Mouse (Mus musculus): ENCODE results near the gene Ndufc1. TPM values are rescaled to one million over a fixed set of nuclear protein-coding genes. Genes with fewer than 3 reads are reported as not detected.
"Not testable (repeated sequence)": the region's sequence is repeated elsewhere in the genome, so short reads cannot be mapped to it uniquely, and the experiment has no call there.

The Ndufc1 gene
- polyA plus RNA-seq, 1 experiment: 4.2 TPM

DNA sequence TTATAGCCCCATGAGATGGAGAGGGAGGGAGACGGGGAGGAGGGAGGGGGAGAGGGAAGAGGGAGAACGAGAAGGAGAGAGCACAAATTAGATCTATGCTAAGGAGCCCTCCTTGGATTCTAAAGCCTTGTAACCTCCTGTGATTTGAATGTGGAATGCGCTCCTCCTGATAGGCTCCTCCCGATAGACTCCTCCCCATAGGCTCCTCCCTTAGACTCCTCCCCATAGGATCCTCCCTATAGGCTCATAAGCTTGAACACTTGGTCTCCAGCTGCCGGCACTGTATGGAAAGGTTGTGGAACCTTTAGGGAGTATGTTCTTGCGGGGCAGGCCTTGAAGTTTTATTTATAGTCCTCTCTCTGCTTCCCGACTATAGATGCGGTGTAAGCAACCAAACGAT, 47.7 kb downstream of the Ndufc1 start:
- Histone ChIP-seq H3K27me3 (ENCODE audit: control insufficient read depth) (no peaks in the 10 kb centered on the region), H3K36me3 (ENCODE audit: control insufficient read depth) (no peaks in the 10 kb centered on the region), H3K9me3 (ENCODE audit: control insufficient read depth, low read length) (peaks cover 3% of the 10 kb centered on the region; the same call in 1 of the 2 replicates), H3K4me3 (replicated peaks) (no peak overlapping the region), H3K4me1 (ENCODE audit: control insufficient read depth) (peaks cover 78% of the 10 kb centered on the region)
- TF ChIP-seq GATA1 (IDR thresholded peaks at IDR 0.05; ENCODE audit: low read length): no peak
- no peak for TF ChIP-seq TAL1 (IDR thresholded peaks at IDR 0.05; ENCODE audit: low read length)

DNA sequence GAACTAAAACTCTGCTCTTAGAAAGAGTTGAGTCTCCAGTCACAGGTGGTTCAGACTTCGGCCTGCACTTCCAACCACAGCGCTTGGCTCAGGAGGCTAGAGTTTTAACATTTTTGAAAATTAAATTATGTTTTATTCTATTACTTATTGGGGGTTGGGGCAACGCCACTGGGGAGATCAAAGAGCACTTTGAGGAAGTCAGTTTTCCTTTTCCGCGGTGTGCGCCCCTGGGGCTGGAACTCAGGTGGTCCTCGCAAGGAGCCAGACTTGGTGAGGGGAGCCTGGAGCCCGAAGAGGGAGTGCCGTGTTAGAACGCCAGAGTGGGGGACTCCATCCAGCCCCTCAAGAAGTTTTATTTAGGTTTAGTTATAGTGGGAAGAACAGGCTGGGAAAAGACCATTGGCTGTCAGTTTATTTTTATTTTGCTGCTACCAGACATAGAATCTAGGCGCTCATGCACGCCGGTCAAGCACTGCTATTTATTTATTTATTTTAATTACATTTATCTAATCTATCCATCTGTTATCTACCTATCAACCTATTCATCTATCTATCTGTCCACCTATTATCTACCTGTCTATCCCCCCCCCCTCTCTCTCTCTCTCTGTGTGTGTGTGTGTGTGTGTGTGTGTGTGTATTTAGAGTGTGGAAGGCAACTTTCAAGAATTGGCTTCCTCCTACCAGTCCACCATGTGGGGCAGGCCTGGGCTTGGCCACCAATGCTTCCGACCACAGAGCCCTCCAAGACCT, 49.1 kb downstream of the Ndufc1 start:
- H3K9me3 ChIP-seq (ENCODE audit: control insufficient read depth, low read length): peaks cover 3% of the 10 kb centered on the region; the same call in 1 of the 2 replicates
- peaks cover 68% of the 10 kb centered on the region for H3K4me1 ChIP-seq (ENCODE audit: control insufficient read depth)

DNA sequence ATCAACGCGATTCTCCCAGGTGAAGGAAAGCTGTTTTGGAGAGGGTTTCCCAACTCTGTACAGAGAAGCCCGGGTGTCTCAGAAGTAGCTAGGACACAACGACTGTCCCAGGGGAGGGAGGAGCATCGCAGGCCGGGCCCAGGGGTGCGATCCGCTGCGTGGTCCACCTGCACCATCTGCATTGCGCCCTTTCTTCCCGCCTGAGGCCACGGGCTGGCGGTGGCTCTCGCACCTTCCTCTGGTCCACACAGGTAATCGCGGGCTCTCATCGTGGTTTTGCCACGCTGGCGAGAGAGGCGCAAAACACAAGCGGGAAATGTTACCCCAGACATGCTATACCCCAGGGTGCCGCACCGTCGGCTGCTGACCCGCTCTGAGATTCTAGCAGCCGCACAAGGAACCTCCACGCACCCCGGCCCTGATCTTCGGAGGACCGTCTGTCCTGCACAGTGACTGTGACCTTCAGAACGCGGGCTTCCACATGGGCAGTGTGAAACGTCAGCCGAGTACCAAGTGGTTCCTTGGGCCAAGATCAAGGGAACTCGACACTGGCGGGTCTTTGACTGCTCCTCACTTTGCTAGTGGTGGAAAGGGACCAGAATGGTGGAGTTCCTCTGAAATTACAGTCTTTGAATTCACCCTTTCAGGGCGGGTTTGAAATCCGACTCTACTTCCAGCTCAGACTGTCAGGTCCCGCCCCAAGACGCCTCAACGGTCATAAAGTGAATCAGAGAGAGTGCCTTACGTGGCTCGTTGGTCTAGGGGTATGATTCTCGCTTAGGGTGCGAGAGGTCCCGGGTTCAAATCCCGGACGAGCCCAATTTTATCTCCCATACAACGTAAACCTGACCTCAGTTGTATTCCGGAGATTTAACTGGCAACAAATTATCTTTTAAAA, 49.9 kb downstream of the Ndufc1 start:
- Histone ChIP-seq H3K27me3 (ENCODE audit: control insufficient read depth) (no peaks in the 10 kb centered on the region), H3K4me3 (replicated peaks) (peak overlapping the region; percentile 75), H3K36me3 (ENCODE audit: control insufficient read depth) (no peaks in the 10 kb centered on the region), H3K9me3 (ENCODE audit: control insufficient read depth, low read length) (peaks cover 3% of the 10 kb centered on the region; the same call in 1 of the 2 replicates), H3K4me1 (ENCODE audit: control insufficient read depth) (peaks cover 60% of the 10 kb centered on the region)
- TF ChIP-seq GATA1 (IDR thresholded peaks at IDR 0.05; ENCODE audit: low read length) (no peak), TAL1 (IDR thresholded peaks at IDR 0.05; ENCODE audit: low read length) (no peak)

More for the DNA sequence above, 49.1 kb downstream of the Ndufc1 start:
- Histone ChIP-seq H3K4me3 (replicated peaks) (peak overlapping the region; percentile 75), H3K27me3 (ENCODE audit: control insufficient read depth) (no peaks in the 10 kb centered on the region), H3K36me3 (ENCODE audit: control insufficient read depth) (no peaks in the 10 kb centered on the region)
- TF ChIP-seq GATA1 (IDR thresholded peaks at IDR 0.05; ENCODE audit: low read length) (no peak), TAL1 (IDR thresholded peaks at IDR 0.05; ENCODE audit: low read length) (no peak)

DNA sequence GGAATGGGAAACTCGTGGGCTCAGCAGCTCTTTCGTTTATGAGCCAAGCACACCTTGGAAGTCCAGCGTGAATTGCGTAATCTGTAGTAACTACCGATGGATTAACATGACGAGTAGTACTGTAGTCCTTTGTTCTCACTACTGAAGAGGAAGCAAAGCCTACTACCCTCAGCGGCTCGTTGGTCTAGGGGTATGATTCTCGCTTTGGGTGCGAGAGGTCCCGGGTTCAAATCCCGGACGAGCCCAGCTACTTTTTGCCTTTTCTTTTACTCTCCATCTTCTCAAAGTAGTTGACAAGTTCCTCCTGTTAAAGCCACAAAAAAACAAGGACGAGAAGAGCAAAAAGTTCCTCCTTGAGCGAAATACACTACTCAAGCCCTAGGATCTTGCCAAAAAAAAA, 50.6 kb downstream of the Ndufc1 start:
- Histone ChIP-seq H3K9me3 (ENCODE audit: control insufficient read depth, low read length) (peaks cover 3% of the 10 kb centered on the region; the same call in 1 of the 2 replicates), H3K27me3 (ENCODE audit: control insufficient read depth) (no peaks in the 10 kb centered on the region), H3K4me1 (ENCODE audit: control insufficient read depth) (peaks cover 61% of the 10 kb centered on the region), H3K4me3 (replicated peaks) (peak overlapping the region; percentile 75), H3K36me3 (ENCODE audit: control insufficient read depth) (no peaks in the 10 kb centered on the region)
- TF ChIP-seq TAL1 (IDR thresholded peaks at IDR 0.05; ENCODE audit: low read length): no peak
- TF ChIP-seq GATA1 (IDR thresholded peaks at IDR 0.05; ENCODE audit: low read length): no peak

DNA sequence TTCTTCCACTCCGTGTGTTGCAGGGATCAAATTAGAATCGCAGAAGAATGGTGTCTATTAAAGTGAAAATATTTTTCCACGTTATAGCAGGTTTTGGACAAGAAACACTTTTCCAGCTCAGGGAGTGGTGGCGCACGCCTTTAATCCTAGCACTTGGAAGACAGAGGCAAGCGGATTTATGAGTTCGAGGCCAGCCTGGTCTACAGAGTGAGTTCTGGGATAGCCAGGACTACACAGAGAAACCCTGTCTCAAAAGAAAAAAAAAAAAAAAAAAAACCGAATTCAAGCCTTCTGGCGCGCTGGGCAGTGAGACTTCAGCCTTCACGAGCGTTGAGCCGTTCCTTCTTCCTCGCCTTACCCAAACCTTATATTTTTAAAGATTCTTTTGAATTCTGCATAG, 51.2 kb downstream of the Ndufc1 start:
- H3K27me3 ChIP-seq (ENCODE audit: control insufficient read depth): no peaks in the 10 kb centered on the region
- H3K4me3 ChIP-seq (replicated peaks): peak overlapping the region; percentile 75
- H3K9me3 ChIP-seq (ENCODE audit: control insufficient read depth, low read length): peaks cover 3% of the 10 kb centered on the region; the same call in 1 of the 2 replicates
- peaks cover 64% of the 10 kb centered on the region for H3K4me1 ChIP-seq (ENCODE audit: control insufficient read depth)
- H3K36me3 ChIP-seq (ENCODE audit: control insufficient read depth): no peaks in the 10 kb centered on the region
- TF ChIP-seq TAL1 (IDR thresholded peaks at IDR 0.05; ENCODE audit: low read length): no peak
- TF ChIP-seq GATA1 (IDR thresholded peaks at IDR 0.05; ENCODE audit: low read length): no peak

DNA sequence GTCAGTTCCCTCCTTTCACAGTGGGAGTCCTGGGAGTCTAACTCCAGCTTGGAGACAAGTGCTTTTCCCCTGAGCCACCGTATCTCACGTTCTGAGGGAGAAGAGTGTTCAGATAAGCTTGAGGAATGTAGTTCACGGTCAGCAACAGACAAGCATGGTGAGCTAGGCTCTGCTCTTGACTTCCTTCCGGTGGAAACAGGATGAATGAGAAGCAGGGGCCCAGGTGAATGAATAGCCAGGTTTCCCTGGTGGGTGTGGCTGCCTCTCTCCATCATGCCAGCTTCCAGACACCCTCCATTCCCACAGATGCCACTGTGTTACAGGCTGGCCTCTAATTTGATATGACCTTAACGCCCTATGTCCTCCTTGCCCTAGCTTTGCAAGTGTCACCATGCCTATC, 51.7 kb downstream of the Ndufc1 start:
- H3K9me3 ChIP-seq (ENCODE audit: control insufficient read depth, low read length): peaks cover 3% of the 10 kb centered on the region; the same call in 1 of the 2 replicates
- H3K4me1 ChIP-seq (ENCODE audit: control insufficient read depth): peaks cover 63% of the 10 kb centered on the region
- H3K27me3 ChIP-seq (ENCODE audit: control insufficient read depth): no peaks in the 10 kb centered on the region
- H3K4me3 ChIP-seq (replicated peaks): peak overlapping the region; percentile 20
- TF ChIP-seq GATA1 (IDR thresholded peaks at IDR 0.05; ENCODE audit: low read length): no peak
- TF ChIP-seq TAL1 (IDR thresholded peaks at IDR 0.05; ENCODE audit: low read length): no peak
- H3K36me3 ChIP-seq (ENCODE audit: control insufficient read depth): no peaks in the 10 kb centered on the region

DNA sequence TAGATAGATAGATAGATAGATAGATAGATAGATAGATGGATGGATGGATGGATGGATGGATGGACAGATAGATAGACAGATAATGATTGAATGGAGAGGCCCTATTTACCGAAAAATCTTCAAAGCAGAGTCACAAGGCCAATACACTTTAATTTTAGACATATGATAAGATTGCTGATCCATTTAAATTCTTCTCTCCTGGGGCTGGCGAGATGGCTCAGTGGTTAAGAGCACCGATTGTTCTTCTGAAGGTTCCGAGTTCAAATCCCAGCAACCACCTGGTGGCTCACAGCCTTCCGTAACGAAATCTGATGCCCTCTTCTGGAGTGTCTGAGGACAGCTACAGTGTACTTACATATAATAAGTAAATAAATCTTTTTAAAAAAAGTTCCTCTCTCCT, 53.8 kb downstream of the Ndufc1 start:
- H3K36me3 ChIP-seq (ENCODE audit: control insufficient read depth); H3K9me3 ChIP-seq (ENCODE audit: control insufficient read depth, low read length); H3K4me3 ChIP-seq (replicated peaks); H3K27me3 ChIP-seq (ENCODE audit: control insufficient read depth): not testable (repeated sequence)
- peaks cover 52% of the 10 kb centered on the region for H3K4me1 ChIP-seq (ENCODE audit: control insufficient read depth)

Other genes starting within 250 kb of the Ndufc1 start
- gene Noct, start 184.5 kb downstream of the Ndufc1 start, polyA plus RNA-seq (2012): 4.8 and 6.1 TPM in 2 replicates
- gene Elf2, start 68.3 kb downstream of the Ndufc1 start, polyA plus RNA-seq (2012): 1.1 and 1.4 TPM in 2 replicates
- gene Mgarp, start 12.2 kb downstream of the Ndufc1 start, polyA plus RNA-seq (2012): 0.08 TPM in 2 replicates
- gene Naa15, start 6.2 kb upstream of the Ndufc1 start, polyA plus RNA-seq (2012): 1.2 TPM in 2 replicates
- 0.09 and 0.18 TPM in 2 replicates for gene Rab33b, start 74.9 kb upstream of the Ndufc1 start, polyA plus RNA-seq (2012)
- gene Setd7, start 151.9 kb upstream of the Ndufc1 start, polyA plus RNA-seq (2012): 0.02 and 0.24 TPM in 2 replicates